Mouse (Mus musculus): ENCODE results near the gene Lpin3. TPM values are rescaled to one million over a fixed set of nuclear protein-coding genes. Genes with fewer than 3 reads are reported as not detected.

Lpin3 gene
- total and polyA plus RNA-seq, 3 experiments = 0.05 to 0.11 TPM; not detected in 1

DNA sequence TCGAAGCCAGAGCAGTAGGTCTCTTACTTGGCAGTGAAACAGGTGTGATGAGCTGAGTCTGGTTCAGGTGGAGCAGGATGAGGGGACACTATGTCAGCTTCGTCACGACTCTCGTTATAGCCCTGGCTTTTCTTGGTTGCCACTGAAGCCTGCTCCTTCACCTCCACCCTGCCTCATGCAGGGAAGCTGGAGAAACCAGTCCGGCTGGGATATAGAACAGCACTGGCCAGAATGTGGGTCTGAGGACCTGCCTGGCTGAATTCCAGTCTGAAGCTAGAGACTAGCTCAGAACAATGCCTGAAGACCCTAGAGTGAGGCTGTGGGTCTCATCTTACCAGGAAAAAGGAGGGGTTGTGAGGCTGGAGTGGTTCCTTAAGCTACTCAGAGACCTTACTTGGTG, 10.6 kb downstream of the Lpin3 start:
- H3K36me3 ChIP-seq (replicated peaks) = no peaks in the 10 kb centered on the region
- TF ChIP-seq TAL1 (conservative IDR thresholded peaks at IDR 0.05; ENCODE audit: low read depth, low read length) (no peak), GATA1 (IDR thresholded peaks at IDR 0.05; ENCODE audit: borderline replicate concordance, low read length) (no peak), GATA2 (IDR thresholded peaks at IDR 0.05; ENCODE audit: borderline replicate concordance, low read depth, low read length) (no peak), POLR2AphosphoS5 (IDR thresholded peaks at IDR 0.05; ENCODE audit: insufficient replicate concordance, low read depth, low read length) (no peak), CTCF (IDR thresholded peaks at IDR 0.05; ENCODE audit: low read depth, low read length) (no peak)
- no peaks in the 10 kb centered on the region; the same call in 1 of the 2 replicates for H3K27me3 ChIP-seq (ENCODE audit: insufficient read depth, low read length)
- ATAC-seq (ENCODE audit: extremely low read depth, insufficient number of reproducible peaks, low FRiP score, poor library complexity, severe bottlenecking) (no peak), DNase-seq (ENCODE audit: low spot score) (no peak)
- peaks cover 16% of the 10 kb centered on the region for H3K4me1 ChIP-seq (ENCODE audit: insufficient read depth, low read depth, low read length)
- H3K4me3 ChIP-seq (ENCODE audit: low read depth, low read length) = no peak overlapping the region
- H3K9me3 ChIP-seq (replicated peaks) = no peaks in the 10 kb centered on the region

DNA sequence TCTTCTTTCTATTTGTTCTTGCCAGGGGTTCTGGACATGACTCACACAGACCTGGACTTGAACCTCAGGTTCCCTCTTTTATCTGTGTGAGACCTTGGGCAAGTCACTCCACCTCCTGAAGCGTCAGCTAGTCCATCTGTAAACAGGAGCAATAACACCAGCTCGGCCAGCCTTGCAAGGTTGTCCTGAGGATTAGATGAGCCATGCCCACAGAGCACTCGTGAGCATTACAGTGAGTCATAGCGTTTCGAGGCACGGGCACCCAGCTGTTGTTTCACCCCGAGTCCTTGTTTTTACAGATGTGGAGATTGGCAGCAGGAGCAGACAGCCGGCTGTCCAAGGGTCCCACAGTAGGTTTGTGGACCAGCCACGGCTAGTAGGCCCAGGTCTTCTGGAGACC, 11.2 kb downstream of the Lpin3 start:
- TF ChIP-seq POLR2AphosphoS5 (IDR thresholded peaks at IDR 0.05; ENCODE audit: insufficient replicate concordance, low read depth, low read length) (no peak), TAL1 (conservative IDR thresholded peaks at IDR 0.05; ENCODE audit: low read depth, low read length) (no peak), GATA2 (IDR thresholded peaks at IDR 0.05; ENCODE audit: borderline replicate concordance, low read depth, low read length) (no peak), CTCF (IDR thresholded peaks at IDR 0.05; ENCODE audit: low read depth, low read length) (no peak)
- H3K27me3 ChIP-seq (ENCODE audit: insufficient read depth, low read length) = no peaks in the 10 kb centered on the region; the same call in 1 of the 2 replicates
- ATAC-seq (ENCODE audit: extremely low read depth, insufficient number of reproducible peaks, low FRiP score, poor library complexity, severe bottlenecking) = no peak

DNA sequence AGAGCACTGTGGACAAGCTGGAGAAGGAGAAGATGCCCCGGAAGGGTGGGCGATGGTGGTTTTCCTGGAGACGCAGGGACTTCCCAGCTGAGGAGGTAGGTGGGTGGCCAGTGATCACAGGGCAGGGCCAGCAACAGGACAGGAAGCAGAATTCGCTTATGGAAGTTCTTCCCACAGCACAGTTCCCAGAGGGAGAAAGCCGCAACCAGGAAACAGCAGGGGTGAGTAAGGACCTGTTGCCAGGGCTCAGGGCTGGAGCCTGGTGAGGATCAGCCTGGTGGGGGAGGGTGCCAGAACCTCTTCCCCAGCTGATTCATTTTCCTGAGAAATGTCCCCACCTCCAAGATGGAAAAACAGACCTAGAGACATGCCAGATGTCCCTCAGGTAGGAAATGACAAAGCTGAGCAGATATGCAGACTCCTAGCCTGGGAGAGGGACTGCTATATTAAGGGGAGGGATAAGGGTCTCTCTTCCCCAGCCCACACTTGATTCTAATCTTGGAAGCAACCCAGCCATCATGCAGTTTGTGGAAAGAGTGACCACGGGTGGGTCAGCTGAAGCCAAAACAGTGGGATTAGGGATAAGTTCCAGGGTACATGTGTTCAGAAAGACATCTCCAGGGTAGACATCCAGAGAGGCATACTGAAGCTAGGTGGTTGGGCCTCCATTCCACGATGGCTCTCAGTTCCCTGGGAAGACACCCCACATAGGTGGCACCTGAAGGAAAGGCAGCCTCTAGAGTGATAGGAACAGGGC, 21.4 kb downstream of the Lpin3 start:
- Histone ChIP-seq H3K27me3 (ENCODE audit: insufficient read depth, low read length) (no peaks in the 10 kb centered on the region), H3K9me3 (replicated peaks) (no peaks in the 10 kb centered on the region), H3K4me1 (ENCODE audit: insufficient read depth, low read depth, low read length) (no peaks in the 10 kb centered on the region), H3K4me3 (ENCODE audit: low read depth, low read length) (no peak overlapping the region), H3K36me3 (replicated peaks) (no peaks in the 10 kb centered on the region)
- ATAC-seq (ENCODE audit: extremely low read depth, insufficient number of reproducible peaks, low FRiP score, poor library complexity, severe bottlenecking) = no peak
- DNase-seq (ENCODE audit: low spot score) = no peak
- TF ChIP-seq CTCF (IDR thresholded peaks at IDR 0.05; ENCODE audit: low read depth, low read length) = no peak
- no peak for TF ChIP-seq GATA1 (IDR thresholded peaks at IDR 0.05; ENCODE audit: borderline replicate concordance, low read length)

More for the DNA sequence above, 11.2 kb downstream of the Lpin3 start:
- DNase-seq (ENCODE audit: low spot score) = no peak
- peaks cover 16% of the 10 kb centered on the region for H3K4me1 ChIP-seq (ENCODE audit: insufficient read depth, low read depth, low read length)
- H3K36me3 ChIP-seq (replicated peaks) = no peaks in the 10 kb centered on the region
- no peak overlapping the region for H3K4me3 ChIP-seq (ENCODE audit: low read depth, low read length)
- no peaks in the 10 kb centered on the region for H3K9me3 ChIP-seq (replicated peaks)

DNA sequence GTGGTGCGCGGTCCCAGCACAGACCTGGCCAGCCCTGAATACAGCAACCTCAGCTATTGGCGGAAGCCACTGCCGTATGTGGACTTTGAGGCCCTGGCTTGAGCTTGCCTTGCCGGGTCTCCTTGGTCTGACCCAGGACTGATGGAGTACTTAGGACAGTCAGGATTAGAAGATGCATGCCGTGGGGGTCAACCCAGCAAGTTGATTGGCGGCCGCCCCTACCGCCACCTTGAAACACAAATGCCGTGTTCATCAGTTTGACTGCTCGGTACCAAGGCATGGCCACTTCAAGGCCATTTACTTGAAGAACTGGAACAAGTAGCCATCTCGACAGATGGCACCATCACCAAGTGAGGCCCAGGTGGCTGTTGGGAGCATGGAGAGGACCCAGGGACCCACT, 24.8 kb downstream of the Lpin3 start:
- TF ChIP-seq POLR2AphosphoS5 (IDR thresholded peaks at IDR 0.05; ENCODE audit: insufficient replicate concordance, low read depth, low read length) = no peak
- no peak for TF ChIP-seq GATA1 (IDR thresholded peaks at IDR 0.05; ENCODE audit: borderline replicate concordance, low read length)
- no peak for TF ChIP-seq TAL1 (conservative IDR thresholded peaks at IDR 0.05; ENCODE audit: low read depth, low read length)
- TF ChIP-seq GATA2 (IDR thresholded peaks at IDR 0.05; ENCODE audit: borderline replicate concordance, low read depth, low read length) = no peak
- no peak for TF ChIP-seq CTCF (IDR thresholded peaks at IDR 0.05; ENCODE audit: low read depth, low read length)
- Histone ChIP-seq H3K9me3 (replicated peaks) (no peaks in the 10 kb centered on the region; the same call in 1 of the 2 replicates), H3K4me3 (ENCODE audit: low read depth, low read length) (no peak overlapping the region), H3K27me3 (ENCODE audit: insufficient read depth, low read length) (no peaks in the 10 kb centered on the region; the same call in 1 of the 2 replicates), H3K4me1 (ENCODE audit: insufficient read depth, low read depth, low read length) (no peaks in the 10 kb centered on the region; the same call in 1 of the 2 replicates), H3K36me3 (replicated peaks) (no peaks in the 10 kb centered on the region)
- DNase-seq (ENCODE audit: low spot score) (no peak), ATAC-seq (ENCODE audit: extremely low read depth, insufficient number of reproducible peaks, low FRiP score, poor library complexity, severe bottlenecking) (no peak)

DNA sequence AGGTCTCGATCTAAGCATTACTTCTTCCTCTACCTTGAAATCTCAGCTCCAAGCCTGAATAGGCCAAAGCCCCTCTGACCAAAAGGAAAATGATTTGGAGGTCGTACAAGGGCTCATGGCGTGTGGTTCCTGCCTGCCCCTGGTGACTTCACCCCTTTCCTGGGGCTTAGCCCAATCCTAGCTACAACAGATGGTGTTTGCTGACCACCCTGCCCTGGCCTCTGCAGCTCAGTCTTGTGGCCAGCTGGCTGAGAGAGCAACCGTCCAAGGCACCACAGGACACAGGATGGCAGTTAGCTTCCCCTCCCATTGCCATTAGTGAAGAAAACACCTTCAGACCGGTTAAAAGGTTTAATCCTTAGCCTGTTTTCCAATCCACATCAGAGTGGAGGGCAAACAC, 25.6 kb downstream of the Lpin3 start:
- Histone ChIP-seq H3K27me3 (ENCODE audit: insufficient read depth, low read length) (no peaks in the 10 kb centered on the region; the same call in 1 of the 2 replicates), H3K4me1 (ENCODE audit: insufficient read depth, low read depth, low read length) (no peaks in the 10 kb centered on the region; the same call in 1 of the 2 replicates), H3K9me3 (replicated peaks) (no peaks in the 10 kb centered on the region; the same call in 1 of the 2 replicates), H3K4me3 (ENCODE audit: low read depth, low read length) (no peak overlapping the region), H3K36me3 (replicated peaks) (no peaks in the 10 kb centered on the region)
- TF ChIP-seq GATA1 (IDR thresholded peaks at IDR 0.05; ENCODE audit: borderline replicate concordance, low read length) (no peak), TAL1 (conservative IDR thresholded peaks at IDR 0.05; ENCODE audit: low read depth, low read length) (no peak), CTCF (IDR thresholded peaks at IDR 0.05; ENCODE audit: low read depth, low read length) (no peak), GATA2 (IDR thresholded peaks at IDR 0.05; ENCODE audit: borderline replicate concordance, low read depth, low read length) (no peak)
- DNase-seq (ENCODE audit: low spot score) = no peak
- ATAC-seq (ENCODE audit: extremely low read depth, insufficient number of reproducible peaks, low FRiP score, poor library complexity, severe bottlenecking) = no peak

DNA sequence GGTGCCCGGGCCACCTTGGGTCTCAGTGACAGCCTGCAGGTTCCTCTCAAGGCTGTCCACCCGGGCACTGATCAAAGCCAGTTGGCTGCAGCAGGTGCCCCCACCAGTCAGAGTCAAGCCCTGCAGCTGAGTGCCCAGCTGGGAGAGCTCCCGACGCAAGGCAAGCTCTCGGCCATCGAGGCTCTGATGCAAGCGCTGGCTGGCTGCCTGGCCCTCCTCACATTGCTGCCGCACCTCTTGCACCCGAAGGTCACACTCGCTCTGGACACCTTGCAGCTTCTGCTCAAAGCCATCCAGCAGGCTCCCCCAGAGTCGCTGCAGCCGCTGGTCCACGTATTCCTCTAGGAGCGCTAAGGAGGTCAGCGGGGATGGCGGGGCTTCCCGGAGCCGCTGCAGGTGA, 28.1 kb downstream of the Lpin3 start:
- no peaks in the 10 kb centered on the region; the same call in 1 of the 2 replicates for H3K27me3 ChIP-seq (ENCODE audit: insufficient read depth, low read length)
- no peak for DNase-seq (ENCODE audit: low spot score)
- H3K36me3 ChIP-seq (replicated peaks) = no peaks in the 10 kb centered on the region
- H3K4me3 ChIP-seq (ENCODE audit: low read depth, low read length) = no peak overlapping the region
- peaks cover 14% of the 10 kb centered on the region for H3K9me3 ChIP-seq (replicated peaks)
- ATAC-seq (ENCODE audit: extremely low read depth, insufficient number of reproducible peaks, low FRiP score, poor library complexity, severe bottlenecking) = no peak
- TF ChIP-seq GATA2 (IDR thresholded peaks at IDR 0.05; ENCODE audit: borderline replicate concordance, low read depth, low read length) (no peak), GATA1 (IDR thresholded peaks at IDR 0.05; ENCODE audit: borderline replicate concordance, low read length) (no peak), CTCF (IDR thresholded peaks at IDR 0.05; ENCODE audit: low read depth, low read length) (no peak), TAL1 (conservative IDR thresholded peaks at IDR 0.05; ENCODE audit: low read depth, low read length) (no peak), POLR2AphosphoS5 (IDR thresholded peaks at IDR 0.05; ENCODE audit: insufficient replicate concordance, low read depth, low read length) (no peak)
- H3K4me1 ChIP-seq (ENCODE audit: insufficient read depth, low read depth, low read length) = no peaks in the 10 kb centered on the region; the same call in 1 of the 2 replicates
